Mouse (Mus musculus) neural tube, embryonic 15.5 days (tissue): ENCODE data around the gene Gm8369. TPM values are rescaled to one million over a fixed set of nuclear protein-coding genes. Genes with fewer than 3 reads are reported as not detected.
"Not testable (repeated sequence)": the region's sequence is repeated elsewhere in the genome, so short reads cannot be mapped to it uniquely, and the experiment has no call there.

Source experiments
- ATAC-seq: fragments of 200-750 bp; cut with Nextera tagmentation; 2 replicates; pipeline ENCODE4 v1.8.0; 2017; ENCODE audit warnings: mild to moderate bottlenecking, moderate TSS enrichment, moderate library complexity; ENCODE audit not compliant: low FRiP score
- H3K27ac ChIP-seq: fragments of 300-500 bp; sonication (generic); replicated peaks from 2 replicates; pipeline ENCODE4 v1.5.1; 2015; ENCODE audit warnings: mild to moderate bottlenecking, inconsistent platforms
- H3K27me3 ChIP-seq: fragments of 300-500 bp; sonication (generic); replicated peaks from 2 replicates; pipeline ENCODE4 v1.6.1; 2015; ENCODE audit warnings: inconsistent platforms
- H3K36me3 ChIP-seq: fragments of 300-500 bp; sonication (generic); 2 replicates; pipeline ENCODE4 v1.6.1; 2015; ENCODE audit warnings: inconsistent platforms
- H3K4me1 ChIP-seq: fragments of 300-500 bp; sonication (generic); 2 replicates; pipeline ENCODE4 v1.6.1; 2015; ENCODE audit warnings: inconsistent platforms
- H3K4me2 ChIP-seq: fragments of 300-500 bp; sonication (generic); 2 replicates; pipeline ENCODE4 v1.6.1; 2015; ENCODE audit warnings: inconsistent platforms, mild to moderate bottlenecking, moderate library complexity
- H3K4me3 ChIP-seq: fragments of 300-500 bp; sonication (generic); replicated peaks from 2 replicates; pipeline ENCODE4 v1.5.1; 2015; ENCODE audit warnings: mild to moderate bottlenecking, inconsistent platforms
- H3K9ac ChIP-seq: fragments of 300-500 bp; sonication (generic); replicated peaks from 2 replicates; pipeline ENCODE4 v1.6.1; 2015; ENCODE audit warnings: mild to moderate bottlenecking, inconsistent platforms
- H3K9me3 ChIP-seq: fragments of 300-500 bp; sonication (generic); replicated peaks from 2 replicates; pipeline ENCODE4 v1.6.1; 2016; ENCODE audit warnings: inconsistent platforms
- WGBS: fragments of 180-500 bp; shearing (Covaris S2); methylation state at CpG from one replicate; pipeline ENCODE4 v1.1.7; 2015; ENCODE audit warnings: mixed read lengths; 5-methylcytosine and 5-hydroxymethylcytosine counted together
- polyA plus RNA-seq: library from polyadenylated mRNA; unstranded; fragments of >200 nt; fragmentation: Nextera tagmentation; extraction: Ambion mirVana; gene quantifications from 2 replicates; pipeline ENCODE4 v1.2.1, GENCODE M21; 2015

Gene Gm8369
- 0.13 TPM in 1 of 2 replicates, not detected in the other for polyA plus RNA-seq

GRCm38 (mm10) chr19:11485746-11486145 is at the start of gene Gm8369:
Gm8369 (plus strand) TSS chr19:11485938.
- no peak within 1 kb of the TSS for H3K9ac ChIP-seq
- no peaks in the 10 kb centered on the region for H3K9me3 ChIP-seq
- H3K27me3 ChIP-seq, result no peaks in the 10 kb centered on the region
- H3K27ac ChIP-seq, result no peak within 1 kb of the TSS
- WGBS, result 83% methylated on average over 2 of the region's 2 CpGs
- no peak for ATAC-seq
- H3K4me1 ChIP-seq, result no peaks in the 10 kb centered on the region
- no peak within 1 kb of the TSS for H3K4me3 ChIP-seq
- H3K36me3 ChIP-seq, result no peaks in the 10 kb centered on the region
- no peak within 1 kb of the TSS for H3K4me2 ChIP-seq

GRCm38 (mm10) chr19:11443338-11443737 is 42.4 kb upstream of the Gm8369 start, which contains the start of gene Ms4a4b:
Ms4a4b (plus strand) TSS chr19:11443553.
- no peak within 1 kb of the TSS for H3K9ac ChIP-seq
- H3K27ac ChIP-seq, result no peak within 1 kb of the TSS
- H3K4me1 ChIP-seq, result no peaks in the 10 kb centered on the region
- H3K36me3 ChIP-seq, result no peaks in the 10 kb centered on the region
- ATAC-seq, result no peak
- no peaks in the 10 kb centered on the region for H3K27me3 ChIP-seq
- no peaks in the 10 kb centered on the region for H3K9me3 ChIP-seq
- no peak within 1 kb of the TSS for H3K4me2 ChIP-seq
- H3K4me3 ChIP-seq, result no peak within 1 kb of the TSS

GRCm38 (mm10) chr19:11443964-11444363 is 41.8 kb upstream of the Gm8369 start:
- WGBS, result 86% methylated on average over 5 of the region's 5 CpGs
- no peak overlapping the region for H3K4me2 ChIP-seq
- no peaks in the 10 kb centered on the region for H3K36me3 ChIP-seq
- H3K4me1 ChIP-seq, result no peaks in the 10 kb centered on the region
- H3K27me3 ChIP-seq, result no peaks in the 10 kb centered on the region
- H3K4me3 ChIP-seq, result no peak overlapping the region
- ATAC-seq, result no peak
- no peak overlapping the region for H3K9ac ChIP-seq
- no peaks in the 10 kb centered on the region for H3K9me3 ChIP-seq
- H3K27ac ChIP-seq, result no peak overlapping the region

- H3K9ac ChIP-seq, result no peak overlapping the region
- H3K4me1 ChIP-seq, result no peaks in the 10 kb centered on the region
- no peak overlapping the region for H3K4me2 ChIP-seq
- ATAC-seq, result no peak
- no peak overlapping the region for H3K4me3 ChIP-seq
- no peaks in the 10 kb centered on the region for H3K36me3 ChIP-seq
- 92% methylated on average over 2 of the region's 2 CpGs for WGBS
- no peaks in the 10 kb centered on the region for H3K27me3 ChIP-seq
- no peak overlapping the region for H3K27ac ChIP-seq
- no peaks in the 10 kb centered on the region for H3K9me3 ChIP-seq
Measured at GRCm38 (mm10) chr19:11447238-11447637, 38.5 kb upstream of the Gm8369 start.

- H3K4me3 ChIP-seq, H3K9ac ChIP-seq, ATAC-seq, H3K4me1 ChIP-seq, H3K27ac ChIP-seq, H3K4me2 ChIP-seq, H3K9me3 ChIP-seq, H3K36me3 ChIP-seq, H3K27me3 ChIP-seq: not testable (repeated sequence)
- WGBS, result 92% methylated on average over 4 of the region's 4 CpGs
Measured at GRCm38 (mm10) chr19:11459041-11459440, 26.7 kb upstream of the Gm8369 start.

GRCm38 (mm10) chr19:11464795-11465194 is 20.9 kb upstream of the Gm8369 start:
- H3K27me3 ChIP-seq, H3K27ac ChIP-seq, H3K9me3 ChIP-seq, H3K36me3 ChIP-seq, ATAC-seq, H3K4me3 ChIP-seq, H3K9ac ChIP-seq, H3K4me2 ChIP-seq, H3K4me1 ChIP-seq: not testable (repeated sequence)
- 83% methylated on average over 1 of the region's 1 CpGs for WGBS

GRCm38 (mm10) chr19:11466471-11466870 is 19.3 kb upstream of the Gm8369 start:
- Histone ChIP-seq H3K36me3 (no peaks in the 10 kb centered on the region), H3K4me3 (no peak overlapping the region), H3K9ac (no peak overlapping the region), H3K27ac (no peak overlapping the region), H3K27me3 (no peaks in the 10 kb centered on the region), H3K4me2 (no peak overlapping the region), H3K9me3 (no peaks in the 10 kb centered on the region), H3K4me1 (no peaks in the 10 kb centered on the region)
- 85% methylated on average over 5 of the region's 5 CpGs for WGBS
- ATAC-seq, result no peak

- H3K4me3 ChIP-seq, H3K4me2 ChIP-seq, H3K27me3 ChIP-seq, ATAC-seq, H3K9ac ChIP-seq, H3K9me3 ChIP-seq, H3K36me3 ChIP-seq, H3K4me1 ChIP-seq, H3K27ac ChIP-seq: not testable (repeated sequence)
- 63% methylated on average over 1 of the region's 1 CpGs for WGBS
Measured at GRCm38 (mm10) chr19:11468361-11468760, 17.4 kb upstream of the Gm8369 start.

- not testable (repeated sequence) for H3K36me3 ChIP-seq, H3K4me1 ChIP-seq, ATAC-seq, H3K4me2 ChIP-seq, H3K27me3 ChIP-seq, H3K4me3 ChIP-seq, H3K9me3 ChIP-seq, H3K27ac ChIP-seq, H3K9ac ChIP-seq
- WGBS, result 89% methylated on average over 4 of the region's 4 CpGs
Measured at GRCm38 (mm10) chr19:11469215-11469614, 16.5 kb upstream of the Gm8369 start, which contains the start of gene Ms4a6c. Ms4a6c (plus strand) TSS chr19:11469366.

- Histone ChIP-seq H3K27ac (no peak overlapping the region), H3K4me1 (no peaks in the 10 kb centered on the region), H3K27me3 (no peaks in the 10 kb centered on the region), H3K4me2 (no peak overlapping the region), H3K9ac (no peak overlapping the region), H3K4me3 (no peak overlapping the region), H3K36me3 (no peaks in the 10 kb centered on the region), H3K9me3 (no peaks in the 10 kb centered on the region)
- 88% methylated on average over 2 of the region's 2 CpGs for WGBS
- ATAC-seq, result no peak
Measured at GRCm38 (mm10) chr19:11479714-11480113, 6.0 kb upstream of the Gm8369 start.

- Histone ChIP-seq H3K4me2 (no peak overlapping the region), H3K9ac (no peak overlapping the region), H3K4me3 (no peak overlapping the region), H3K4me1 (no peaks in the 10 kb centered on the region), H3K9me3 (no peaks in the 10 kb centered on the region), H3K36me3 (no peaks in the 10 kb centered on the region), H3K27me3 (no peaks in the 10 kb centered on the region), H3K27ac (no peak overlapping the region)
- 92% methylated on average over 2 of the region's 2 CpGs for WGBS
- ATAC-seq, result no peak
Measured at GRCm38 (mm10) chr19:11482684-11483083, 3.1 kb upstream of the Gm8369 start.

- Histone ChIP-seq H3K36me3 (no peaks in the 10 kb centered on the region), H3K4me1 (no peaks in the 10 kb centered on the region), H3K9ac (no peak overlapping the region), H3K27ac (no peak overlapping the region), H3K4me2 (no peak overlapping the region), H3K9me3 (no peaks in the 10 kb centered on the region), H3K4me3 (no peak overlapping the region), H3K27me3 (no peaks in the 10 kb centered on the region)
- 78% methylated on average over 4 of the region's 4 CpGs for WGBS
- no peak for ATAC-seq
Measured at GRCm38 (mm10) chr19:11483941-11484340, 1.8 kb upstream of the Gm8369 start.

- no peak overlapping the region for H3K4me3 ChIP-seq
- no peak for ATAC-seq
- H3K4me1 ChIP-seq, result no peaks in the 10 kb centered on the region
- no peak overlapping the region for H3K9ac ChIP-seq
- no peak overlapping the region for H3K4me2 ChIP-seq
- no peaks in the 10 kb centered on the region for H3K36me3 ChIP-seq
- H3K27me3 ChIP-seq, result no peaks in the 10 kb centered on the region
- 88% methylated on average over 3 of the region's 3 CpGs for WGBS
- H3K27ac ChIP-seq, result no peak overlapping the region
- no peaks in the 10 kb centered on the region for H3K9me3 ChIP-seq
Measured at GRCm38 (mm10) chr19:11484388-11484787, 1.4 kb upstream of the Gm8369 start.
